Comparison of ENCODE assay signal across 8 mouse cellular contexts in genomic region chr11:100526052-100526816, GRCm38 (mm10). TPM values are rescaled to one million over a fixed set of nuclear protein-coding genes. Genes with fewer than 3 reads are reported as not detected.
DNase-seq lines count a peak whose midpoint lies in the region; ATAC-seq and TF ChIP-seq lines count a peak whose summit lies in the region.

No protein-coding gene starts in this region.

- no peak overlapping the region for H3K27ac ChIP-seq in heart, embryonic 14.5 days (replicated peaks in 1 of 2; ENCODE audit: control insufficient read depth in 1 of 2, insufficient read depth in 1 of 2, low read depth in 2 of 2, low read length in 2 of 2)
- peak overlapping the region; percentile 87; the same call in 1 of the 2 replicates for H3K27ac ChIP-seq in hindbrain, embryonic 15.5 days (replicated peaks)
- H3K27ac ChIP-seq in midbrain, embryonic 15.5 days, result no peak overlapping the region; the same call in 1 of the 2 replicates

- ATAC-seq in heart, embryonic 14.5 days (ENCODE audit: insufficient number of reproducible peaks, insufficient read depth, low FRiP score, low read depth), result no peak
- no peak for ATAC-seq in hindbrain, embryonic 15.5 days (ENCODE audit: low FRiP score, low read depth)
- ATAC-seq in midbrain, embryonic 15.5 days (replicated peaks), result no peak

- no peak for TF ChIP-seq POLR2A in brain, embryonic 14.5 days (IDR thresholded peaks at IDR 0.05; ENCODE audit: borderline replicate concordance, extremely low read depth, insufficient read depth, insufficient read length, poor library complexity, severe bottlenecking)

- peak overlapping the region; percentile 88 for H3K9ac ChIP-seq in heart, embryonic 14.5 days (ENCODE audit: low read length)
- peak overlapping the region; percentile 72 for H3K9ac ChIP-seq in hindbrain, embryonic 15.5 days
- peak overlapping the region; percentile 63 for H3K9ac ChIP-seq in midbrain, embryonic 15.5 days

- peaks cover 31% of the 10 kb centered on the region for H3K36me3 ChIP-seq in heart, embryonic 14.5 days (ENCODE audit: control insufficient read depth, insufficient read depth, low read length)
- peaks cover 21% of the 10 kb centered on the region for H3K36me3 ChIP-seq in hindbrain, embryonic 15.5 days
- H3K36me3 ChIP-seq in midbrain, embryonic 15.5 days (replicated peaks), result peaks cover 22% of the 10 kb centered on the region

- DNase-seq in heart, postnatal 10 days, result no peak
- peak; percentile 28 for DNase-seq in brain, embryonic 14.5 days (ENCODE audit: low read depth)
- no peak for DNase-seq in right cerebral cortex, adult 18-20 months
- DNase-seq in urinary bladder, adult 18-20 months (ENCODE audit: low spot score in 2 of 2), result no peak
- DNase-seq in frontal cortex, postnatal 14 days (ENCODE audit: low spot score in 2 of 2), result no peak

- H3K4me1 ChIP-seq in heart, embryonic 14.5 days (ENCODE audit: control insufficient read depth in 2 of 2, insufficient read depth in 2 of 2, low read length in 2 of 2), result peaks cover 14 to 22% of the 10 kb centered on the region in 2 experiments
- H3K4me1 ChIP-seq in hindbrain, embryonic 15.5 days (replicated peaks), result peaks cover 39% of the 10 kb centered on the region
- peaks cover 33% of the 10 kb centered on the region for H3K4me1 ChIP-seq in midbrain, embryonic 15.5 days

- no peaks in the 10 kb centered on the region for H3K27me3 ChIP-seq in heart, embryonic 14.5 days (ENCODE audit: control insufficient read depth, insufficient read depth, low read length)
- no peaks in the 10 kb centered on the region for H3K27me3 ChIP-seq in hindbrain, embryonic 15.5 days
- no peaks in the 10 kb centered on the region for H3K27me3 ChIP-seq in midbrain, embryonic 15.5 days (replicated peaks)

- no peak for TF ChIP-seq CTCF in brain, embryonic 14.5 days (IDR thresholded peaks at IDR 0.05; ENCODE audit: borderline replicate concordance, extremely low read depth, insufficient read depth, insufficient read length)

- peak overlapping the region; percentile 71 for H3K4me2 ChIP-seq in heart, embryonic 14.5 days (ENCODE audit: low read length)
- H3K4me2 ChIP-seq in hindbrain, embryonic 15.5 days, result peak overlapping the region; percentile 71
- H3K4me2 ChIP-seq in midbrain, embryonic 15.5 days, result peak overlapping the region; percentile 68

- H3K4me3 ChIP-seq in heart, embryonic 14.5 days (ENCODE audit: control insufficient read depth in 1 of 2, insufficient read depth in 1 of 2, low read depth in 1 of 2, low read length in 2 of 2), result peak overlapping the region; percentile 84 to 91
- H3K4me3 ChIP-seq in hindbrain, embryonic 15.5 days, result peak overlapping the region; percentile 58
- peak overlapping the region; percentile 70 for H3K4me3 ChIP-seq in midbrain, embryonic 15.5 days

- intact Hi-C loops in heart, postnatal 10 days (cut with DNase I), result no loop called here

- WGBS in heart, embryonic 14.5 days, result 41% methylated on average over 15 of the region's 15 CpGs
- WGBS in hindbrain, embryonic 15.5 days, result 6% methylated on average over 15 of the region's 15 CpGs
- whole genome bisulfite sequencing in midbrain, embryonic 15.5 days, result 6% methylated on average over 15 of the region's 15 CpGs

- H3K9me3 ChIP-seq in heart, embryonic 14.5 days (ENCODE audit: control insufficient read depth, low read length), result no peaks in the 10 kb centered on the region
- H3K9me3 ChIP-seq in hindbrain, embryonic 15.5 days, result no peaks in the 10 kb centered on the region
- H3K9me3 ChIP-seq in midbrain, embryonic 15.5 days, result no peaks in the 10 kb centered on the region

RNA-seq across cellular contexts. Expression of gene Acly, which starts 1.6 kb away (rescaled TPM):
- polyA plus RNA-seq in heart, embryonic 14.5 days (2014; fragmentation: Nextera tagmentation; extraction: Ambion mirVana), result 51.6 and 54.0 TPM in 2 replicates
- total RNA-seq in heart, postnatal 10 days (2021), result 10 to 100 TPM; 47.8 to 51.1 TPM
- 189 and 209 TPM in 2 replicates for polyA plus RNA-seq in brain, embryonic 14.5 days (2012; rRNA removed)
- polyA plus RNA-seq in hindbrain, embryonic 15.5 days (2015; fragmentation: Nextera tagmentation; extraction: Ambion mirVana), result 228 and 230 TPM in 2 replicates
- 225 and 227 TPM in 2 replicates for polyA plus RNA-seq in midbrain, embryonic 15.5 days (2015; fragmentation: Nextera tagmentation; extraction: Ambion mirVana)

RNA-seq across cellular contexts. Expression of gene Ttc25, which starts 19.2 kb away (rescaled TPM):
- 0.13 and 1.0 TPM in 2 replicates for polyA plus RNA-seq in heart, embryonic 14.5 days (2014; fragmentation: Nextera tagmentation; extraction: Ambion mirVana)
- under 1 TPM; 0.17 to 0.38 TPM for total RNA-seq in heart, postnatal 10 days (2021)
- polyA plus RNA-seq in brain, embryonic 14.5 days (2012; rRNA removed), result 0.90 and 2.8 TPM in 2 replicates
- 2.6 and 2.7 TPM in 2 replicates for polyA plus RNA-seq in hindbrain, embryonic 15.5 days (2015; fragmentation: Nextera tagmentation; extraction: Ambion mirVana)
- polyA plus RNA-seq in midbrain, embryonic 15.5 days (2015; fragmentation: Nextera tagmentation; extraction: Ambion mirVana), result 1.8 and 2.4 TPM in 2 replicates

RNA-seq across cellular contexts. Expression of gene Cnp, which starts 48.5 kb away (rescaled TPM):
- polyA plus RNA-seq in heart, embryonic 14.5 days (2014; fragmentation: Nextera tagmentation; extraction: Ambion mirVana), result 19.2 and 20.8 TPM in 2 replicates
- 1 to 10 TPM; 6.1 to 7.1 TPM for total RNA-seq in heart, postnatal 10 days (2021)
- polyA plus RNA-seq in brain, embryonic 14.5 days (2012; rRNA removed), result 18.1 and 22.4 TPM in 2 replicates
- polyA plus RNA-seq in hindbrain, embryonic 15.5 days (2015; fragmentation: Nextera tagmentation; extraction: Ambion mirVana), result 60.1 and 61.3 TPM in 2 replicates
- polyA plus RNA-seq in midbrain, embryonic 15.5 days (2015; fragmentation: Nextera tagmentation; extraction: Ambion mirVana), result 38.3 and 40.0 TPM in 2 replicates

RNA-seq across cellular contexts. Expression of gene Klhl11, which starts 53.7 kb away (rescaled TPM):
- 8.6 and 9.3 TPM in 2 replicates for polyA plus RNA-seq in heart, embryonic 14.5 days (2014; fragmentation: Nextera tagmentation; extraction: Ambion mirVana)
- total RNA-seq in heart, postnatal 10 days (2021), result 10 to 100 TPM; 12.9 to 13.9 TPM
- 5.4 and 10.7 TPM in 2 replicates for polyA plus RNA-seq in brain, embryonic 14.5 days (2012; rRNA removed)
- polyA plus RNA-seq in hindbrain, embryonic 15.5 days (2015; fragmentation: Nextera tagmentation; extraction: Ambion mirVana), result 9.8 and 11.1 TPM in 2 replicates
- 12.4 and 12.8 TPM in 2 replicates for polyA plus RNA-seq in midbrain, embryonic 15.5 days (2015; fragmentation: Nextera tagmentation; extraction: Ambion mirVana)
